Comparison of ENCODE assay signal across 24 mouse cellular contexts in the genomic region with DNA sequence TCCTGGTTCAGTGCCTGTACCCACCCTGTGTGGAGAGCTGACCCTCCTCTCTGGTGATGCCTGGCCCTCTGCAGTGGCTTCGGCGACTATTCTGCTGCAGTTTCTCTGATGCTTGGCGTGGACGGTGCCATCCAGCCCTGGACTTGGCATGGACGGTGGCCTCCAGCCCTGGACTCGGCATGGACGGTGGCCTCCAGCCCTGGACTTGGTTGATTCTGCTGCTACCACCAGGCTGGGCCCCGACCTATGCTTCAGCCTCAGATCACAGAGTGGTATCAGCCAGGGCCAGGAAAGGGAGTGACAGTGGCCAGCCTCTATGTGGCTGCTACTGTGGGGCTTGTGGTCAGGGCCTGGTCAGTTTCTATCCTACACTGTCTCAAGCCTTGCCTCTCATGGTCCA. TPM values are rescaled to one million over a fixed set of nuclear protein-coding genes. Genes with fewer than 3 reads are reported as not detected.
DNase-seq lines count a peak whose midpoint lies in the region; ATAC-seq and TF ChIP-seq lines count a peak whose summit lies in the region.
"Had no signal": no experiment of that assay in that cellular context is flagged by ENCODE, and none has a peak within 500 bp of the region (broad histone marks: within the 10 kb centered on the region; RNA-seq: fewer than 3 reads in every experiment).

No protein-coding gene starts in this region.

- H3K36me3 ChIP-seq in heart, embryonic 15.5 days = peaks cover 3% of the 10 kb centered on the region; the same call in 1 of the 2 replicates
- H3K36me3 ChIP-seq: embryonic facial prominence, embryonic 13.5 days; liver, embryonic 13.5 days; lung, embryonic 15.5 days had no signal

- no peak overlapping the region for H3K4me3 ChIP-seq in gastrocnemius, adult 2 months
- H3K4me3 ChIP-seq in heart, embryonic 15.5 days = no peak overlapping the region
- no peak overlapping the region for H3K4me3 ChIP-seq in cerebellum, adult 2 months (replicated peaks; ENCODE audit: insufficient read depth, low read depth, low read length)
- H3K4me3 ChIP-seq: embryonic facial prominence, embryonic 13.5 days; hindbrain, embryonic 12.5 days; liver, embryonic 13.5 days; lung, embryonic 15.5 days had no signal

- no peaks in the 10 kb centered on the region for H3K27me3 ChIP-seq in heart, embryonic 15.5 days
- no peaks in the 10 kb centered on the region for H3K27me3 ChIP-seq in cerebellum, adult 2 months (ENCODE audit: control insufficient read depth, insufficient read depth, low read length)
- H3K27me3 ChIP-seq: embryonic facial prominence, embryonic 13.5 days; hindbrain, embryonic 12.5 days; liver, embryonic 13.5 days; lung, embryonic 15.5 days had no signal

- WGBS in heart, embryonic 15.5 days = 93% methylated on average over 8 of the region's 8 CpGs
- WGBS in cerebellum, adult 2 months = 34% methylated on average over 8 of the region's 8 CpGs

- intact Hi-C loops in gastrocnemius, adult 2 months (cut with DNase I) = no loop called here
- intact Hi-C loops in gastrocnemius, postnatal 14 days (cut with DNase I; ENCODE audit: low total_unique reads) = no loop called here
- intact Hi-C loops in heart, postnatal 36 days (cut with DNase I) = no loop called here

- TF ChIP-seq POLR2A in cerebellum, adult 2 months (IDR thresholded peaks at IDR 0.05; ENCODE audit: borderline replicate concordance, insufficient read depth, low read length) = no peak

- peak; percentile 62 for DNase-seq in gastrocnemius, adult 2 months
- DNase-seq in gastrocnemius, postnatal 14 days = no peak
- DNase-seq in heart, postnatal 36 days = no peak
- DNase-seq in cerebellum, adult 2 months = peak; percentile 72 to 77
- DNase-seq in cerebellum, postnatal 25 days = peak; percentile 74 to 81
- no peak for DNase-seq in lung, postnatal 25 days (ENCODE audit: low spot score)
- no peak for DNase-seq in frontal cortex, postnatal 25 days (ENCODE audit: low spot score in 2 of 2)
- DNase-seq: adrenal gland, adult 2 months; gastrocnemius, postnatal 25 days; kidney, adult 9 months; liver, embryonic 13.5 days; right cerebral cortex, adult 18-20 months; thymus, adult 2 months had no signal

- no peak for ATAC-seq in heart, embryonic 15.5 days (replicated peaks; ENCODE audit: insufficient number of reproducible peaks, insufficient read depth, low FRiP score, low read depth)
- ATAC-seq: inflammation-experienced regulatory T-cells, adult 6 months; midbrain, embryonic 16.5 days had no signal

- H3K27ac ChIP-seq in gastrocnemius, adult 2 months = peak overlapping the region; percentile 88
- H3K27ac ChIP-seq in heart, embryonic 15.5 days = peak overlapping the region; percentile 91; the same call in 1 of the 2 replicates
- peak overlapping the region; percentile 83 for H3K27ac ChIP-seq in cerebellum, adult 2 months (ENCODE audit: insufficient read depth, low read length)
- H3K27ac ChIP-seq: embryonic facial prominence, embryonic 13.5 days; hindbrain, embryonic 12.5 days; liver, embryonic 13.5 days; lung, embryonic 15.5 days had no signal

- 0 out of 2 replicates have a peak overlapping the region, but pooled peaks have one; percentile 22 for H3K9ac ChIP-seq in heart, embryonic 15.5 days
- H3K9ac ChIP-seq: hindbrain, embryonic 12.5 days; liver, embryonic 13.5 days; lung, embryonic 15.5 days had no signal

- H3K4me1 ChIP-seq in heart, embryonic 15.5 days (replicated peaks) = peaks cover 74% of the 10 kb centered on the region
- H3K4me1 ChIP-seq in cerebellum, adult 2 months (ENCODE audit: control insufficient read depth, insufficient read depth, low read length) = peaks cover 59% of the 10 kb centered on the region
- H3K4me1 ChIP-seq: lung, embryonic 15.5 days had no signal

- H3K4me2 ChIP-seq in heart, embryonic 15.5 days = no peak overlapping the region
- H3K4me2 ChIP-seq: embryonic facial prominence, embryonic 13.5 days; hindbrain, embryonic 12.5 days; liver, embryonic 13.5 days; lung, embryonic 15.5 days had no signal

- TF ChIP-seq CTCF in gastrocnemius, adult 2 months (IDR thresholded peaks at IDR 0.05) = no peak
- TF ChIP-seq CTCF in cerebellum, adult 2 months (IDR thresholded peaks at IDR 0.05; ENCODE audit: borderline replicate concordance, insufficient read depth, low read depth, low read length) = no peak

- no peaks in the 10 kb centered on the region for H3K9me3 ChIP-seq in heart, embryonic 15.5 days (replicated peaks)
- H3K9me3 ChIP-seq: embryonic facial prominence, embryonic 13.5 days; hindbrain, embryonic 12.5 days; liver, embryonic 13.5 days; lung, embryonic 15.5 days had no signal

RNA-seq across cellular contexts. Expression of gene Gpr153, which starts 30.1 kb away (rescaled TPM):
- 1 to 10 TPM; 3.4 to 7.3 TPM for total RNA-seq in gastrocnemius, adult 2 months (2021)
- 10 to 100 TPM; 18.0 to 21.0 TPM for total RNA-seq in gastrocnemius, postnatal 14 days (2021)
- polyA plus RNA-seq in heart, embryonic 15.5 days (2015; fragmentation: Nextera tagmentation; extraction: Ambion mirVana) = 11.2 and 13.2 TPM in 2 replicates
- 10 to 100 TPM; 10.7 to 14.0 TPM for total RNA-seq in heart, postnatal 36 days (2021)
- 29.9 and 31.4 TPM in 2 replicates for polyA plus RNA-seq in cerebellum, adult 2 months (2012; rRNA removed)

RNA-seq across cellular contexts. Expression of gene Hes3, which starts 47.5 kb away (rescaled TPM):
- total RNA-seq in gastrocnemius, adult 2 months (2021) = not detected
- total RNA-seq in gastrocnemius, postnatal 14 days (2021) = not detected
- not detected in 2 replicates for polyA plus RNA-seq in heart, embryonic 15.5 days (2015; fragmentation: Nextera tagmentation; extraction: Ambion mirVana)
- not detected for total RNA-seq in heart, postnatal 36 days (2021)
- polyA plus RNA-seq in cerebellum, adult 2 months (2012; rRNA removed) = 55.1 and 62.7 TPM in 2 replicates
- total RNA-seq: adrenal gland, adult 2 months; common myeloid progenitor, adult 5-6 weeks; gastrocnemius, postnatal 25 days; layer of hippocampus, postnatal 25 days had no signal
- polyA plus RNA-seq: adrenal gland, adult 2 months; embryonic facial prominence, embryonic 13.5 days; inflammation-experienced regulatory T-cells, adult 6 months; large intestine, adult 2 months; limb, embryonic 11.5 days; liver, embryonic 13.5 days; lung, embryonic 15.5 days; urinary bladder, adult 2 months had no signal

RNA-seq across cellular contexts. Expression of gene Icmt, which starts 53.1 kb away (rescaled TPM):
- 10 to 100 TPM; 18.1 to 19.3 TPM for total RNA-seq in gastrocnemius, adult 2 months (2021)
- total RNA-seq in gastrocnemius, postnatal 14 days (2021) = 10 to 100 TPM; 16.0 to 19.0 TPM
- 15.3 and 20.3 TPM in 2 replicates for polyA plus RNA-seq in heart, embryonic 15.5 days (2015; fragmentation: Nextera tagmentation; extraction: Ambion mirVana)
- 10 to 100 TPM; 25.4 to 25.8 TPM for total RNA-seq in heart, postnatal 36 days (2021)
- polyA plus RNA-seq in cerebellum, adult 2 months (2012; rRNA removed) = 160 and 188 TPM in 2 replicates

Comparison
In these comparisons a context has a peak if more than half of its experiments do, and no peak if none do; other contexts are left out.
1. DNase-seq: peak in gastrocnemius, adult 2 months (single experiment), cerebellum, adult 2 months (2 of 2) and cerebellum, postnatal 25 days (2 of 2); none in gastrocnemius, postnatal 14 days (single experiment), heart, postnatal 36 days (0 of 2), lung, postnatal 25 days (single experiment) and frontal cortex, postnatal 25 days (0 of 2).
2. Peak in every context shown above with its lines, with median percentiles within 50 percentile points of each other: H3K27ac ChIP-seq.